Mouse (Mus musculus) limb, embryonic 10.5 days (tissue): Measurements from ENCODE around the gene Itgae. TPM values are rescaled to one million over a fixed set of nuclear protein-coding genes. Genes with fewer than 3 reads are reported as not detected.

Experiments used
- DNase-seq: peaks from one replicate; pipeline ENCODE4 v3.0.0-alpha.2; 2017; ENCODE audit warnings: low spot score
- H3K27ac ChIP-seq: fragments of 300-500 bp; sonication (generic); 2 replicates; pipeline ENCODE4 v1.5.1; 2016; ENCODE audit warnings: mild to moderate bottlenecking
- H3K27me3 ChIP-seq: fragments of 300-500 bp; sonication (generic); 2 replicates; pipeline ENCODE4 v1.6.1; 2016; ENCODE audit warnings: low read depth, mild to moderate bottlenecking; ENCODE audit not compliant: poor library complexity, severe bottlenecking
- H3K36me3 ChIP-seq: fragments of 300-500 bp; sonication (generic); 2 replicates; pipeline ENCODE4 v1.6.1; 2016; ENCODE audit warnings: mild to moderate bottlenecking, moderate library complexity
- H3K4me1 ChIP-seq: fragments of 300-500 bp; sonication (generic); 2 replicates; pipeline ENCODE4 v1.6.1; 2016
- H3K4me3 ChIP-seq: fragments of 300-500 bp; sonication (generic); 2 replicates; pipeline ENCODE4 v1.5.1; 2016; ENCODE audit warnings: mild to moderate bottlenecking, moderate library complexity
- H3K9me3 ChIP-seq: fragments of 300-500 bp; sonication (generic); replicated peaks from 2 replicates; pipeline ENCODE4 v1.6.1; 2016; ENCODE audit warnings: mild to moderate bottlenecking
- WGBS: fragments of 180-500 bp; shearing (Covaris S2); methylation state at CpG from one replicate; pipeline ENCODE4 v1.1.7; 2016; 5-methylcytosine and 5-hydroxymethylcytosine counted together
- polyA plus RNA-seq: library from polyadenylated mRNA; unstranded; fragments of >200 nt; fragmentation: Nextera tagmentation; extraction: Ambion mirVana; gene quantifications from 2 replicates; pipeline ENCODE4 v1.2.1, GENCODE M21; 2016

The Itgae gene
- polyA plus RNA-seq, 1 experiment from 2014 or later = 0.58 TPM

- Histone ChIP-seq H3K27me3 (no peaks in the 10 kb centered on the region), H3K9me3 (no peaks in the 10 kb centered on the region), H3K36me3 (peaks cover 45% of the 10 kb centered on the region), H3K27ac (peak overlapping the region; percentile 91), H3K4me3 (peak overlapping the region; percentile 86), H3K4me1 (peaks cover 34% of the 10 kb centered on the region)
- WGBS = 50% methylated on average over 11 of the region's 11 CpGs
- no peak for DNase-seq
These were observed 46.7 kb downstream of the Itgae start for GRCm38 (mm10) chr11:73137116-73137515.

- Histone ChIP-seq H3K4me3 (peak within 1 kb of the TSS; percentile 86), H3K27ac (peak within 1 kb of the TSS; percentile 91)
These were observed 47.5 kb downstream of the Itgae start, which contains the start of gene Haspin for GRCm38 (mm10) chr11:73137591-73138501. TSS of gene Haspin (minus strand) at chr11:73138294.

GRCm38 (mm10) chr11:73144261-73144681 lies 53.9 kb downstream of the Itgae start:
- Histone ChIP-seq H3K4me1 (0 out of 2 replicates have a peak, but pooled peaks cover 7% of the 10 kb centered on the region), H3K27ac (no peak overlapping the region), H3K4me3 (no peak overlapping the region), H3K27me3 (no peaks in the 10 kb centered on the region), H3K36me3 (no peaks in the 10 kb centered on the region), H3K9me3 (no peaks in the 10 kb centered on the region)
- 82% methylated on average over 1 of the region's 1 CpGs for WGBS
- DNase-seq = no peak

More at GRCm38 (mm10) chr11:73137591-73138501, 47.5 kb downstream of the Itgae start, which contains the start of gene Haspin:
- Histone ChIP-seq H3K9me3 (no peaks in the 10 kb centered on the region), H3K4me1 (peaks cover 34% of the 10 kb centered on the region), H3K36me3 (peaks cover 38% of the 10 kb centered on the region), H3K27me3 (no peaks in the 10 kb centered on the region)
- under 1% methylated on average over 84 of the region's 84 CpGs for WGBS
- peak; percentile 97 for DNase-seq

- Histone ChIP-seq H3K36me3 (no peaks in the 10 kb centered on the region), H3K4me1 (0 out of 2 replicates have a peak, but pooled peaks cover 7% of the 10 kb centered on the region), H3K9me3 (no peaks in the 10 kb centered on the region), H3K27ac (no peak overlapping the region), H3K4me3 (no peak overlapping the region), H3K27me3 (no peaks in the 10 kb centered on the region)
- no peak for DNase-seq
- WGBS = 67% methylated on average over 11 of the region's 11 CpGs
These were observed 55.9 kb downstream of the Itgae start for GRCm38 (mm10) chr11:73146026-73146974.

GRCm38 (mm10) chr11:73146975-73147365 lies 56.6 kb downstream of the Itgae start:
- WGBS = 58% methylated on average over 7 of the region's 7 CpGs
- DNase-seq = no peak
- no peaks in the 10 kb centered on the region for H3K36me3 ChIP-seq
- H3K4me3 ChIP-seq = no peak overlapping the region
- no peaks in the 10 kb centered on the region for H3K9me3 ChIP-seq
- H3K27me3 ChIP-seq = no peaks in the 10 kb centered on the region
- no peak overlapping the region for H3K27ac ChIP-seq
- 0 out of 2 replicates have a peak, but pooled peaks cover 7% of the 10 kb centered on the region for H3K4me1 ChIP-seq

- DNase-seq = no peak
- 0 out of 2 replicates have a peak, but pooled peaks cover 7% of the 10 kb centered on the region for H3K4me1 ChIP-seq
- no peaks in the 10 kb centered on the region for H3K36me3 ChIP-seq
- H3K27ac ChIP-seq = no peak overlapping the region
- no peaks in the 10 kb centered on the region for H3K27me3 ChIP-seq
- no peaks in the 10 kb centered on the region for H3K9me3 ChIP-seq
- no peak overlapping the region for H3K4me3 ChIP-seq
- 86% methylated on average over 9 of the region's 9 CpGs for WGBS
These were observed 57.8 kb downstream of the Itgae start for GRCm38 (mm10) chr11:73148209-73148608.

- Histone ChIP-seq H3K4me3 (no peak overlapping the region), H3K27me3 (peaks cover 29% of the 10 kb centered on the region), H3K4me1 (peaks cover 3% of the 10 kb centered on the region), H3K36me3 (no peaks in the 10 kb centered on the region), H3K9me3 (no peaks in the 10 kb centered on the region), H3K27ac (no peak overlapping the region)
- WGBS = 80% methylated on average over 6 of the region's 6 CpGs
- DNase-seq = no peak
These were observed 64.7 kb downstream of the Itgae start for GRCm38 (mm10) chr11:73155071-73155470.

- peak; percentile 68 for DNase-seq
- Histone ChIP-seq H3K36me3 (no peaks in the 10 kb centered on the region), H3K27me3 (peaks cover 47% of the 10 kb centered on the region), H3K9me3 (no peaks in the 10 kb centered on the region), H3K27ac (peak within 1 kb of the TSS; percentile 34; the same call in 1 of the 2 replicates), H3K4me3 (peak within 1 kb of the TSS; percentile 57), H3K4me1 (peaks cover 12% of the 10 kb centered on the region)
- 3% methylated on average over 49 of the region's 49 CpGs for WGBS
These were observed 69.8 kb downstream of the Itgae start, which contains the start of gene P2rx5 for GRCm38 (mm10) chr11:73159957-73160810. TSS of gene P2rx5 (plus strand) at chr11:73160421.

- H3K36me3 ChIP-seq = no peaks in the 10 kb centered on the region
- H3K27ac ChIP-seq = no peak overlapping the region
- H3K27me3 ChIP-seq = peaks cover 47% of the 10 kb centered on the region
- no peak for DNase-seq
- no peaks in the 10 kb centered on the region for H3K9me3 ChIP-seq
- peak overlapping the region; percentile 57 for H3K4me3 ChIP-seq
- WGBS = 27% methylated on average over 6 of the region's 6 CpGs
- H3K4me1 ChIP-seq = peaks cover 12% of the 10 kb centered on the region
These were observed 70.4 kb downstream of the Itgae start for GRCm38 (mm10) chr11:73160811-73161200.

- Histone ChIP-seq H3K27me3 (peaks cover 47% of the 10 kb centered on the region), H3K4me3 (no peak overlapping the region), H3K36me3 (no peaks in the 10 kb centered on the region), H3K4me1 (peaks cover 12% of the 10 kb centered on the region), H3K27ac (no peak overlapping the region), H3K9me3 (no peaks in the 10 kb centered on the region)
- 95% methylated on average over 4 of the region's 4 CpGs for WGBS
- no peak for DNase-seq
These were observed 71.2 kb downstream of the Itgae start for GRCm38 (mm10) chr11:73161616-73162015.

GRCm38 (mm10) chr11:73162284-73162683 lies 71.9 kb downstream of the Itgae start:
- 68% methylated on average over 5 of the region's 5 CpGs for WGBS

GRCm38 (mm10) chr11:73168071-73168470 lies 77.7 kb downstream of the Itgae start:
- 88% methylated on average over 8 of the region's 8 CpGs for WGBS
- H3K4me3 ChIP-seq = no peak overlapping the region
- DNase-seq = no peak
- H3K27ac ChIP-seq = no peak overlapping the region
- no peaks in the 10 kb centered on the region for H3K9me3 ChIP-seq
- no peaks in the 10 kb centered on the region for H3K4me1 ChIP-seq
- no peaks in the 10 kb centered on the region for H3K27me3 ChIP-seq
- peaks cover 30% of the 10 kb centered on the region for H3K36me3 ChIP-seq

More at GRCm38 (mm10) chr11:73162284-73162683, 71.9 kb downstream of the Itgae start:
- Histone ChIP-seq H3K27me3 (peaks cover 45% of the 10 kb centered on the region), H3K4me3 (no peak overlapping the region), H3K27ac (no peak overlapping the region), H3K36me3 (no peaks in the 10 kb centered on the region), H3K9me3 (no peaks in the 10 kb centered on the region), H3K4me1 (peaks cover 12% of the 10 kb centered on the region)
- DNase-seq = no peak
